18 mouse cellular contexts compared by ENCODE assay signal in genomic region chr14:56899656-56900055, GRCm38 (mm10).
"Had no signal": no experiment of that assay in that cellular context is flagged by ENCODE, and none has a peak within 500 bp of the region (broad histone marks: within the 10 kb centered on the region; RNA-seq: fewer than 3 reads in every experiment).

No protein-coding gene starts in this region.

- DNase-seq: kidney, adult 2 months; kidney, postnatal 25 days; liver; lung, adult 18-20 months; lung, postnatal 14 days; midbrain, embryonic 14.5 days; right cerebral cortex, adult 18-20 months; right cerebral cortex, postnatal 25 days; spleen, adult 18-20 months; thymus, postnatal 36 days had no signal

- H3K27me3 ChIP-seq: limb, embryonic 13.5 days; liver, embryonic 12.5 days; liver, embryonic 15.5 days; lung, embryonic 15.5 days; stomach, embryonic 15.5 days had no signal

- H3K9me3 ChIP-seq: limb, embryonic 10.5 days; limb, embryonic 13.5 days; liver, embryonic 12.5 days; liver, embryonic 15.5 days; lung, embryonic 15.5 days; stomach, embryonic 15.5 days had no signal

- ATAC-seq: liver, embryonic 12.5 days had no signal

- H3K9ac ChIP-seq: limb, embryonic 13.5 days; liver, embryonic 12.5 days; liver, embryonic 15.5 days; lung, embryonic 15.5 days; stomach, embryonic 15.5 days had no signal

- H3K4me2 ChIP-seq: limb, embryonic 13.5 days; liver, embryonic 12.5 days; liver, embryonic 15.5 days; lung, embryonic 15.5 days; stomach, embryonic 15.5 days had no signal

- H3K4me3 ChIP-seq: limb, embryonic 10.5 days; limb, embryonic 13.5 days; liver, embryonic 12.5 days; liver, embryonic 15.5 days; lung, embryonic 15.5 days; stomach, embryonic 15.5 days had no signal

- H3K27ac ChIP-seq: kidney, postnatal 0 days; limb, embryonic 10.5 days; limb, embryonic 13.5 days; liver, embryonic 12.5 days; liver, embryonic 15.5 days; lung, embryonic 15.5 days; macrophage; stomach, embryonic 15.5 days had no signal

- H3K4me1 ChIP-seq: limb, embryonic 10.5 days; limb, embryonic 13.5 days; lung, embryonic 15.5 days; stomach, embryonic 15.5 days had no signal
